Mouse (Mus musculus) brown adipose tissue, adult 24 weeks (tissue): ENCODE results near the gene Stxbp6. TPM values are rescaled to one million over a fixed set of nuclear protein-coding genes. Genes with fewer than 3 reads are reported as not detected.
"Not testable (repeated sequence)": the region's sequence is repeated elsewhere in the genome, so short reads cannot be mapped to it uniquely, and the experiment has no call there.

Source experiments
- H3K27ac ChIP-seq: fragments of 200-500 bp; replicated peaks from 2 replicates; pipeline ENCODE4 v1.5.1; 2012; ENCODE audit warnings: low read depth, mild to moderate bottlenecking, low read length
- H3K4me1 ChIP-seq: fragments of 200-500 bp; 2 replicates; pipeline ENCODE4 v1.6.1; 2012; ENCODE audit warnings: low read length, mixed read lengths; ENCODE audit not compliant: control insufficient read depth, insufficient read depth, insufficient read length
- H3K4me3 ChIP-seq: fragments of 200-500 bp; 2 replicates; pipeline ENCODE4 v1.5.1; 2012; ENCODE audit warnings: low read depth, mild to moderate bottlenecking, low read length, moderate library complexity; ENCODE audit not compliant: insufficient read depth
- polyA plus RNA-seq: library from polyadenylated mRNA; stranded (reverse); fragments of >200 nt; gene quantifications from 2 replicates; pipeline ENCODE4 v1.2.4, GENCODE M21; 2012; ENCODE audit not compliant: missing spikeins, insufficient read depth, insufficient read length

Stxbp6 gene
- polyA plus RNA-seq, 1 experiment, result 4.4 TPM

- Histone ChIP-seq H3K27ac (no peak overlapping the region), H3K4me3 (no peak overlapping the region), H3K4me1 (peaks cover 14% of the 10 kb centered on the region; the same call in 1 of the 2 replicates)
Measured at GRCm38 (mm10) chr12:45068145-45068754, 6.3 kb downstream of the Stxbp6 start.

GRCm38 (mm10) chr12:45067686-45068085 lies 6.8 kb downstream of the Stxbp6 start:
- H3K4me1 ChIP-seq, result peaks cover 14% of the 10 kb centered on the region; the same call in 1 of the 2 replicates
- no peak overlapping the region for H3K4me3 ChIP-seq
- peak overlapping the region; percentile 10; the same call in 1 of the 2 replicates for H3K27ac ChIP-seq

- H3K4me3 ChIP-seq, result no peak overlapping the region
- H3K4me1 ChIP-seq, result peaks cover 14% of the 10 kb centered on the region; the same call in 1 of the 2 replicates
- 0 out of 2 replicates have a peak overlapping the region, but pooled peaks have one; percentile 10 for H3K27ac ChIP-seq
Measured at GRCm38 (mm10) chr12:45067047-45067685, 7.3 kb downstream of the Stxbp6 start.

DNA sequence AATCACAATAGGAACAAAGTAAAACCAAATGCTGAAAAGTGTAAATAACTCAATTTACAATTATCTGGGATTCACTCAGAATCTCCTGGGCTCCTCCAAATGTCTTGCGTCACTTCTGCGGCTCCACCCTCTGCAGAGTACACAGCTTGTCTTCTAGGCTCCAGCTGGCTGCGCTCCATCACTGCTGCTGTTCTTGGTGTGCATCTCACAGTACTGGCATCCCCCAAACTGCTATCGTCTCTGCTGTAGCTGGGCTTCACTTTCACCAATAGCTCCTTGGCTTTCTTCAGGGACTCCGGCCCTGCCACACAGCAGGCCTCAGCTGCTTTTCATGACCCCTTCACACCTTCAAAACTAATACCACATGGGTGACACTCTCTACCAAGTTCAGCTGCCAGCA lies 10.9 kb downstream of the Stxbp6 start:
- no peak overlapping the region for H3K27ac ChIP-seq

DNA sequence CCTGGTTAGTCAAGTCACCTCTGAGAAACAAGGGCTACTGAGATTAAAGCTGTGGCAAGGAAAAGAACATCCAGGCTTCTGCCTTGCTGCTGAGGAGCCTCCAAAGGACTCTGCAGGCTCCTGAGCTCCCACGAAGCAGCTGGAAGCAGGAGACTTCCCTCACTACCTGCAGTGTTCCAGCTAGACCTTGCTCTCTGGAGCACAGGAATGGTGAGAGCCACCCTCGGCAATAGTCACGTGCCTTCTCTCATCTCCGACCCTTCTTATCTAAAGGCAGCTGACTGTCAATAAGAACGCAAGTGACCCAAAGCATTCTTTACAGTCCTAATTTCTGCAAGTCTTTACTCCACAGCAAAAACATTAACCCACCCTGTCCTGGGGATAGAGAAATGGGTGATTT lies 13.2 kb downstream of the Stxbp6 start:
- no peak overlapping the region for H3K4me3 ChIP-seq
- no peak overlapping the region for H3K27ac ChIP-seq
- no peaks in the 10 kb centered on the region for H3K4me1 ChIP-seq

More for the DNA sequence above, 10.9 kb downstream of the Stxbp6 start:
- Histone ChIP-seq H3K4me3 (no peak overlapping the region), H3K4me1 (peaks cover 10% of the 10 kb centered on the region; the same call in 1 of the 2 replicates)

GRCm38 (mm10) chr12:45060804-45061203 lies 13.7 kb downstream of the Stxbp6 start:
- H3K27ac ChIP-seq, result no peak overlapping the region
- H3K4me1 ChIP-seq, result no peaks in the 10 kb centered on the region
- no peak overlapping the region for H3K4me3 ChIP-seq

- Histone ChIP-seq H3K4me3 (no peak overlapping the region), H3K27ac (no peak overlapping the region), H3K4me1 (peaks cover 4% of the 10 kb centered on the region)
Measured at GRCm38 (mm10) chr12:45058007-45058406, 16.5 kb downstream of the Stxbp6 start.

- no peak overlapping the region for H3K27ac ChIP-seq
- no peak overlapping the region for H3K4me3 ChIP-seq
- peaks cover 4% of the 10 kb centered on the region for H3K4me1 ChIP-seq
Measured at GRCm38 (mm10) chr12:45056372-45056771, 18.1 kb downstream of the Stxbp6 start.

GRCm38 (mm10) chr12:45053319-45053718 lies 21.2 kb downstream of the Stxbp6 start:
- Histone ChIP-seq H3K4me1 (peaks cover 4% of the 10 kb centered on the region), H3K27ac (no peak overlapping the region), H3K4me3 (no peak overlapping the region)

GRCm38 (mm10) chr12:45052860-45053259 lies 21.6 kb downstream of the Stxbp6 start:
- Histone ChIP-seq H3K27ac (no peak overlapping the region), H3K4me1 (peaks cover 4% of the 10 kb centered on the region), H3K4me3 (no peak overlapping the region)

DNA sequence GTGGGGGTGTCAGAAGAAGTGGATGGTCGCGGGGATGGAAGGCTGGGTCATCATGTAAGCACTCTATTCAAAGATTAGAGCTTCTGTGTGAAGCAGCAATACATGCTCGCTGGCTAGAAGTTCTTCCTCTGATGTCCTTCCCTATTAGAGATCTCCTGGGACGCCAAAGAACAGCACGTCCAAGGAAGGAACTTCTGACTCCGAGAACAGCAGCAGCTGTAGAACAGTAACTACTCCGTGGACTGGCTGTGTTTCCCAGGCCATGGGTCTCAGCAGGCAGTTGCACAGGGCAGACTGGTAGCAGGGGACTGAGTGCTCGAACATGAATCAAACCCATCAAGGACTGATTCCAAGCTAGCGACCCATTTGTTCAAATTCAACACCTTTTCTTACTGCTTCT lies 24.6 kb downstream of the Stxbp6 start:
- Histone ChIP-seq H3K4me1 (peaks cover 17% of the 10 kb centered on the region), H3K4me3 (no peak overlapping the region), H3K27ac (no peak overlapping the region)

GRCm38 (mm10) chr12:45047711-45048110 lies 26.8 kb downstream of the Stxbp6 start:
- peaks cover 12% of the 10 kb centered on the region for H3K4me1 ChIP-seq
- H3K4me3 ChIP-seq, H3K27ac ChIP-seq: not testable (repeated sequence)

GRCm38 (mm10) chr12:45047172-45047571 lies 27.3 kb downstream of the Stxbp6 start:
- Histone ChIP-seq H3K4me3 (no peak overlapping the region), H3K27ac (no peak overlapping the region), H3K4me1 (peaks cover 14% of the 10 kb centered on the region)

GRCm38 (mm10) chr12:45044581-45044980 lies 29.9 kb downstream of the Stxbp6 start:
- no peak overlapping the region for H3K27ac ChIP-seq
- no peak overlapping the region for H3K4me3 ChIP-seq
- H3K4me1 ChIP-seq, result peaks cover 17% of the 10 kb centered on the region

DNA sequence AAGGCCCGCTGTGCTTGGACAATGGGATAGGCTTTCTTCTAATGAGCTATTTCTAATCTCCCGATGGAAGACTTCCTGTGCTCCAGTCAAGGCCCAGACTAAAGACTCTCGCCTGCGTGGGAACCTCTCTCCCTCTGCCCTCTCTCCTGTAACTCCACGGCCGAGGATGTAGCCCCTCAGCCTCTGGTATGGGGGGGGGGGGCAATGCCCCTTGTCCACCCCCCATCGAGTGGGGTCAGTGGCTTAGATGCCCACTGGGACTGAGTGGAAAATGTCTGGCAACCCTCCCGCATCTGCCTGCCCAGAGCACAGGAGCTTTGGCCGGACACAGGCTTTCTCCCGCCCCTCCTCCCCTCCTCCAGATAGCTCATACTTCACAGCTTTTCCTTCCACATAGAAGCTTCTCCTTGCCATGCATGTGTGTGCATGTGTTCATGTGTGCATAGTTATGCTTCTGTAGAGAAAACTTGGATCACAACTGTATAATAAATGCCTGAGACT lies 31.9 kb downstream of the Stxbp6 start:
- Histone ChIP-seq H3K4me1 (peaks cover 23% of the 10 kb centered on the region), H3K27ac (peak overlapping the region; percentile 59), H3K4me3 (no peak overlapping the region)

GRCm38 (mm10) chr12:45037496-45037895 lies 37.0 kb downstream of the Stxbp6 start:
- peaks cover 10% of the 10 kb centered on the region; the same call in 1 of the 2 replicates for H3K4me1 ChIP-seq
- H3K4me3 ChIP-seq, result no peak overlapping the region
- no peak overlapping the region for H3K27ac ChIP-seq
